Mouse (Mus musculus) kidney, postnatal 36 days (tissue): ENCODE measurements at regions not wholly inside any gene's neighbourhood (a gene's known extent, or its start where the extent isn't known, plus 50 kb on each side); places are given as distances from the start of the nearest gene placed in this dataset.
A peak's percentile ranks its signal among the peaks of the same experiment; 100 is the strongest.

Source experiments
- DNase-seq, 2 experiments: peaks; one replicate each; pipeline ENCODE4 v3.0.0; 2021 to 2022; ENCODE audit warnings: mixed read lengths in 2 of 2

DNA sequence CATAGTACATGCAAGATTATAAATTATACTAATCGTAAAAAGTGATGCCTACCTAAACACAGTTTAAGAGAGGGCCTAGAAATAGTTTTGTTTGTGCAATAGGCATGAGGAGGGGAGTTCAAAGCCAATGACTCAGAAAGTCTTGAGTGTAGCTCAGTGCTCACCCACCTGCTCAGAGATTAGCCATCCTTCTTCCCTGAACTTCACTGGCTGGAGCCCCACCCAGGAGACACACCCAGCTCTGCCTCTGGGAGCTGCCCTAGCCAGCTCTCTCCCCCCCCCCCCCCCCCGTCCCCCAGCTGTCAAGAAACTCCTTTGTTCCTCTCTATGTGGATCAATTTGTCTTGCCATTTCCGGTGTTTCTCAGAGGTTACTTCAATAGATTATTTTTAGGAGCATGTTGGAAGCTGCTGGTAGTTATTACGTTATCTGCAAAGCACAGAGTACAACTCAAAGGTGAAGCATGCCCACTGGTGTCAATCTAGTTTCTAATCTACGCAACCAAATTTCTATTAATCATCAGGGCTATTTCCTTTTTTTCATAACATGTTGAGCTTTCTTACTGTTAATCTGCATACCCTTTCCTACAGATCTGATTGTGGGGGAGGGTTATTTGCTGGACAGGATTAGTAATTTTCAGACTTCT, 68.3 kb upstream of the Nrip1 start:
- DNase-seq, result peak in 1 of 2 experiments; percentile 16

DNA sequence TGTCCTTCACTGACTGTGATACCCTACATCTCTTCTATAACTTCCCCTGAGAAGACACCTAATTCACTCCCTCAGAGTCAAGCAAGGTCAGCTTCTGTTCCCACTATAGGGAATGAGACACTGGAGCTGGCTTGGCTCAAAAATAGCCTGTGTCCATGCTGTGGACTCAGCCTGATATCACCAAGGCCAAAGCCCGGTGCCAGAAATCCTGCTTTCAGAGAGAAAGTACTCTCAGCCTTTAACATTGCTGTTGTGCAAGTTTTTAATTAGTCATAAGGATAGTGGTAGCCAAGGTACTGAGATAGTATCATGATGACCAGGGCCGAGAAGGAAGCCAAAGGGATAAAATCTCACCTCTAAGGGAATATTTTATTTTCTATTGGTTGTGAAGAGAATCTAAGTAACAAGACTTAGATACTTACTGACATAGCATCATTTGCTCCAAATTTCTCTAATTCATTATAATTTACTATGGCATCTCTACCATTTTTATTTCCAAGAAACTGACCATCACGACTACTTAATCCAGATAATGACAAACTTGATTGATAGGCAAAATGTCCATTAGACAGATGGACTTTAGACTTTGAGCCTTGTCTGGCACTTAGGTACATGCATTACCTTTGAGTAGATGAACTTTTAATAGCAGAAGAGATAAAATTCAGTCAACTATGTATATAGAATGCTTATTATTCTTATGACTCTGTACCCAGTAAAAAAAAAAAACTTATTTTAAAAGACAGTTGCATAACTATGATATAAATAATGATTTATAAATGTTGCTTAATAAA, 64.7 kb upstream of the Nrip1 start:
- DNase-seq, result no peak

- DNase-seq, result no peak
Measured at GRCm38 (mm10) chr16:76436290-76436689, 62.7 kb upstream of the Nrip1 start.

DNA sequence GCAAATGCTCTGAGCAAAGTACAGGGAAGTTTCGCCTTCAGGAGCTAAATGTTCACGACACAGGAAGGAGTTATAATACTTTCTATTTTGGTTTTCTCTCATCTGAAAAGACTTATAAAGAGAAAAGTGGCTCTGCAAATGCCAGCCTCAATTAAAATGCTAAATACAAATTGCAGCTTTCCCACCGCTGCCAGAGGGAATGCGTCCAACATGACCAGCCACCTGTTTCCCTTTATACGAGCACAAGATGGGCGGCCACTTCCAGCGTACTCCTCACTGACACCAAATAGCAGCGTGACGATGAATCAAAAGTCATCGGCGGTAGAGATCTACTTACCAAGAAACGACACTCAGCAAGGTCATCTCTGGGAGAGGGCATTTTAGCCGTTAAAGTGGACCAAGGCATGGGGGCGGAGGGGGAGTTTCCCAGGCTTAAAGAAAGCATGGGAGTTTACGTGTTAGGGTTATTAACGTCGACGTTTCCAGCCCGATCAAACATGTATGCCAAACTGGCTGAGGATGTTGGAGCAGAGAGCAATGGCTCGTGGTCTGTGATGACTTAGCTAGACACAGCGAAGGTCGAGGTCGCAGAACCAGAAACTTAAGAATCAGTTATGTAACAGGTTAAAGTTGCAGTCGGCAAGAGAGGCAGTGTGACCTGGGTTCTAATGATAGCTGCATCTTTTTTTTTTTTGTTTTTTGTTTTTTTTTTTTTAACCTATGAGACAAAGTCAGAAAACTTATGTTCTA, 59.6 kb upstream of the Nrip1 start:
- DNase-seq, result peak; percentile 26 to 56

GRCm38 (mm10) chr16:76432304-76432703, 58.7 kb upstream of the Nrip1 start:
- peak; percentile 53 to 57 for DNase-seq

GRCm38 (mm10) chr16:76429156-76429555, 55.5 kb upstream of the Nrip1 start:
- no peak for DNase-seq

GRCm38 (mm10) chr16:76423964-76424363, 50.3 kb upstream of the Nrip1 start:
- no peak for DNase-seq
